Mouse (Mus musculus): ENCODE data around the gene Ranbp1. TPM values are rescaled to one million over a fixed set of nuclear protein-coding genes. Genes with fewer than 3 reads are reported as not detected.
"Not testable (repeated sequence)": the region's sequence is repeated elsewhere in the genome, so short reads cannot be mapped to it uniquely, and the experiment has no call there.

The Ranbp1 gene
- 100 to 1,000 TPM; 133 to 147 TPM for total RNA-seq (2021)
- long read RNA-seq, transcript Ranbp1-202 (6 exons, 1,085 nt), result major isoform, 279 of 288 reads
- long read RNA-seq, partial matches to known transcripts, result 3 of 288 reads
- long read RNA-seq, other reads (novel, unspliced or antisense), result 5 of 288 reads

DNA sequence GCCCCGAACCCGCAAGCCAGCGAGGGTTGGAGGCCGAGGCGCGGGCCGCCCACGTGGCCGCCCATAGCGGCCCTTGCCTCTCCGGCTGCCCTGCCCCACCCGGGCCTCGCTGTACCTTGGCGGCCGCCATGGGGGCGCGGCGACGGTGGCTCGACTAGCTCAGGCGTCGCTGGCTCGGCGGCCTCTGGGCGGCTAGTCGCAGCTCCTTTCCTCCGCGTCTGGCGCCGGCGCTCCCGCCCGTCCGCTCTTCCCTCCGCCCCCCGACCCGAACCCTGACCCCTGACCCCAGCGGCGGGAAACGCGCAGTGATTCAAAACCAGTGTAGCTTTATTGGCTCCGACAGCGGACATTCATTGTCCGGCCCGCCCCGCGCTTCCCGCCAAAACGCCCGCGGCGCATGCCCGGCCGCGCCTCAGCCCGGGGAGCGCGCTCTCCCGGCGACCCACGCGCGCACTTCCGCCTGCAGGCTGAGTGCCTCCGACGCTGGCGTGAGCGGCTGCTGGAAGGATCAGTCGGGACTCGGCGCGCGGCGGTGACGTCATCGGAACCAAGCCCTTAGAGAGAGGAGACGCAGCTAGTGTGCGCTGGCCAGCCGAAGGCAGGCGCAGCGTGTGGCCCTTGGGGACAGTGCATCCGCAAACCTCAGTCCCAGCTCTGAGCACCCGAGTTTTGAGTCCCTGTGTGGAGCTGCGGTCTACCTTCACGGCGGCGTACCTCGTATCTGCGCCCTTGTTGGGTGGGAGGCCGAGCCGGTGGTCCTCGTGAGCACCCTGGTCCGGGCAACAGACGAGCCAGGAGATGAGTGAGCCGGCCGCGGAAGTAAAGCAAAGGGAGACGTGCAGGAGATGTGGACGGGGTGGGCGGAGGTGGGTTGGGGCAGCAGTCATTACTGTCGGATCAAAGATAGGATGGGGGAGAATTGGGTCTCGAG lies at the start of gene Ranbp1, which contains the start of gene Trmt2a:
Gene Ranbp1, minus strand, starts transcription at position 300 of the 931 bp plus-strand sequence.
Gene Trmt2a, plus strand, starts transcription at position 247 of the 931 bp plus-strand sequence.
- DNase-seq (ENCODE audit: low spot score in 2 of 2), result peak; percentile 99 to 100

- DNase-seq (ENCODE audit: low spot score in 2 of 2), result not testable (repeated sequence)
These were observed 41.1 kb upstream of the Ranbp1 start for GRCm38 (mm10) chr16:18289614-18290013.

DNA sequence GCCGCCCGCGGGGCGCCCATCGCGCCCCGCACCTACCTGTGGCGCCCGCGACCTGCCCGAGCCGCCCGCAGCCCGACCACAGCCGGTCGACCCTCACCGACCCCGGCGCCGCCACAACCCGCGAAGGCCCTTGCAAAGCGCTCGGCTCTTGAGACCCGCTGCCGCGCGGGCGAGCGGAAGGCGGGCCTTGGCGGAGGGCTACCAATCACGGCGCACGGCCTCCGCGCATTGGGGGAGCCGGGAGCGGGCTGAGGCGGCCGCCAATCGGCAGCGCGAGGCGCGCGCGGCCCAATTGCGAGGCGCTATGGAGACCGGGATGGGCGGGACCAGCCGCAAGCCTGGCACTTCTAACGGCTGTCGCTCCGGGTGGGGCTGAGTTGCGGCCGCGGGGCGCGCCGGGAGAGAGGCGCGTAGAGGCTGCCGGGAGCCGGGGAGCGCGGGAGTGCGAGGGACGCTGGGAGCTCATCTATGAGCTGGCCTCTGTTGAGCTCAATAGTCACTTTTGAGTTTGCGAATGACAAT lies 40.6 kb upstream of the Ranbp1 start, which contains the start of gene Dgcr8:
Gene Dgcr8, minus strand, starts transcription at position 180 of the 522 bp plus-strand sequence.
- DNase-seq (ENCODE audit: low spot score in 2 of 2), result peak; percentile 96 to 99

DNA sequence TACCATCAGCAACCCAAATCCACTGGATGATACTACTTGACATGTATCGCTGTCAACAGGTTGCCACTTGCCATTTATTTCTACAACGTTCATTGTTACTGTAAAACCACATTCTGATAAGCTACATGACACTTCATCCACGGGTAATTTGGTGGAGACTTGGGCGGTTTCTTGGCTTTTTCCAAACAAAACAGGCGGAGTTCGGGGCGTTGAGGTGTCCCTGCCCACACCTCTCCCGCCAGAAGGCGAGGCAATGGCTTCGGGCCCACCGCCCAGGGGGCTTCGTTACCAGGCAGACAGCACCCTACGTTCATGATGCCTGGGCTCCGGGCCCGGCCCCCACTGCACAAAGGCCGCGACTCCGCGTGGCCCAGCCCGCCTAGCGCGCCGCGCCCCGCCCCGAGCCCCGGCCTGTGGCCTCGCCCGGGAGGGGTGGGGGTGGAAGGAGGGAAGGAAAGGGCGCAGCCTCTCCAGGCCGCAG lies 40.1 kb upstream of the Ranbp1 start:
- no peak for DNase-seq (ENCODE audit: low spot score in 2 of 2)

DNA sequence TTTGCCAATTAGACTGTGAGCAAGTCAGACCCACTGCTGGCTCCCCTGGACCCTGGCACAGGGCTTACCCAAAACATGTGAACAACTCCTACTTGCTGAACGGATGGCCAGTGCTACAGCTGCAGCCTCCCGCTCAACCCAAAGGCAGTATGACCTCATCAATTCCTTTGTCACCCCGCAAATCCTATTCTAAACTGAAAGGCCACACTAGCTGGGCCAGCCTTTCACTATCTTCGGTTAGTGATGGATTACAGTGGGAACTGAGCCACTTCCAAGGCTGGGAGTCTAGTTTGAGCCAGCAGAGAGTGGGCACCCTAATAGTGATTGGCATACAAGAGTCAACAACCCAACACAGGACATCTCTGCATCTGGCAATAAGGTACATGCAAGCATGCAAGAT lies 39.6 kb upstream of the Ranbp1 start:
- DNase-seq (ENCODE audit: low spot score in 2 of 2), result no peak

DNA sequence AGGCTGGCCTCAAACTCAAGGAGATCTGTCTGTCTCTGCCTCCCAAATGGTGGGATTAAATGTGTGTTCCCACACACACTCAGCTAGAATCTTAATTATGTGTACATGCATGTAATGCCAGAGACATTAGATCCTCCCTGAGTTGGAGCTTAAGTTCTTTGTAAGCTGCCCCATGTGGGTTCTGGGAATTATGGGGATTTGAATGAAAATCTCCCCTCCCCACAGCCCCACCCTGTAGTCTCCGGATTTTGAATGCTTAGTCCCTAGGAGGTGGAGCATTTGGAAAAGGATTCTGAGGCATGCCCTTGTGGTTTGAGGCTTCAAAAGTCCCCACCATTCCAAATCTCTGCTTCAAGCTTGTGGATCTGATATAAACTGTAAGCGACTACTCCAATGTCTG lies 26.6 kb upstream of the Ranbp1 start:
- DNase-seq (ENCODE audit: low spot score in 2 of 2), result no peak

GRCm38 (mm10) chr16:18268182-18268581 lies 19.6 kb upstream of the Ranbp1 start:
- DNase-seq (ENCODE audit: low spot score in 2 of 2), result no peak

DNA sequence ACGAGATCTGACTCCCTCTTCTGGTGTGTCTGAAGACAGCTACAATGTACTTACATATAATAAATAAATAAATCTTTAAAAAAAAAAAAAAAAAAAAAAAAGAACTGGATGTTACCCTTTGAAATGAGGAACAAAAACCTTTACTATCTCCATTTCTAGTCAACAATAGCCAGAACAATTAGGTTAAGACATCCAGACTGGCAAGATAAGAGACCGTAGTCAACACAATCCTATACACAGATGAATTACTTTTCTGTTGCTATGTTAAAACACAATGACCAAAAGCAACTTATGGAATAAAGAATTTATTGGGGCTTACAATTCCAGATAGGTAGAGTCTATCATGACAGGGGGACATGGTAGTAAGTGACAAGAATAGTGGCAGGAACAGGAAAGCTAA lies 16.5 kb upstream of the Ranbp1 start:
- no peak for DNase-seq (ENCODE audit: low spot score in 2 of 2)

DNA sequence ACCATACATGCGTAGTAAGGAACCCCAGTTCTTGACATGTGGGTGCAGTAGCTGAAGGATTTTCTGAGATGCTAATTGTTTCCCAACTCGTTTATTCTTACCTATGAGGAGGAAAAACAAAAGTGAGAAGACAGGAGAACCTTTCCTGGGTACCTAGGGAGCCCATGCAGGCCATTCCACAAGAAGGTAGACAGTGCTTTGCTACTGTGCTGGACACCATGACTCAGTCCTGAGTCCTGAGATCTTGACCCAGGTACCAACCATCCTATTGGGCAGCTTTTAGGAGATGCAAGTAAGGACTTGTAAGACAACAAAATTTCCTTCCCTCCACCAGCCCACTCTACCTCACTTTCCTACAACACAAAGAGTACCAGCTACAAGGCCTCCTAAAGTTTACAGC lies 9.7 kb upstream of the Ranbp1 start, which contains the start of gene Gm49776:
Gene Gm49776, minus strand, starts transcription at position 101 of the 400 bp plus-strand sequence.
- DNase-seq (ENCODE audit: low spot score in 2 of 2), result no peak

- DNase-seq (ENCODE audit: low spot score in 2 of 2), result no peak
These were observed 5.3 kb upstream of the Ranbp1 start for GRCm38 (mm10) chr16:18253866-18254265.

GRCm38 (mm10) chr16:18252736-18253135 lies 4.2 kb upstream of the Ranbp1 start:
- DNase-seq (ENCODE audit: low spot score in 2 of 2), result no peak

DNA sequence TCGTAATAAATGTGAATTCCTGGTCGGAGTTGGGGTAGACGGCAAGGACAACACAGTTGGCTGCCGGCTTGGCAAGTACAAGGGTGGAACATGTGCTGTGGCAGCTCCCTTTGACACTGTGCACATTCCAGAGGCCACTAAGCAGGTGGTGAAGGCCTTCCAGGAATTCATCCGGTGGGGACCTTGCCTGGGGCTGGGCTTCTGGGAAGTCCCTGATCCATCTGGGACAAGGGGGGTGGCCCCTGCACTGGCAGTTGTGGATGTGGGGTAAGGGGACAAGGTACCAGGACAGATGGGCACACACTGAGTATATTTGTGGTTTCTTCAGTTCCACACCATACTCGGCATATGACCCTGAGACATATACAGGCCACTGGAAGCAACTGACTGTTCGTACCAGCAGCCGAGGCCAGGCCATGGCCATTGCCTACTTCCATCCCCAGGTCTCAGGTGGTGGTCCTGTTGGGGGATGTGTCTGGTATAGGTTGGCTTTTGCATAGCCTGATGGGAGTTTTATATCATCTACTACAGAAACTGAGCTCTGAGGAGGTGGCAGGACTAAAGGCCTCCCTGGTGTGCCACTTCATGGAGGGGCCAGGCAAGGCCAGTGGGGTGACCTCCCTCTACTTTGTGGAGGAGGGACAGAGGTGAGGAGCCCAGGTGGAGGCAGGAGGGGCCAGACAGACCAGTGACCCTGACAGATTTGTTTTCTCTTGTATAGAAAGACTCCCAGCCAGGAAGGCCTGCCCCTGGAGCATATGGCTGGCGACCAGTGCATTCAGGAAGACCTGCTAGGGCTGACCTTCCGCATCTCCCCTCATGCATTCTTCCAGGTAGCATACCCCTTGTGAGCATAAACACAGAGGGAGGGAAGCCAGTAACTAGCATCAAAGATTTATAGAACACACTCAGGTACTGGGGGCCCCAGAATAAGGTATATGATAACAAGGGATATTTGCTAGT lies 2.6 kb upstream of the Ranbp1 start:
- no peak for DNase-seq (ENCODE audit: low spot score in 2 of 2)

- no peak for DNase-seq (ENCODE audit: low spot score in 2 of 2)
These were observed 1.7 kb upstream of the Ranbp1 start for GRCm38 (mm10) chr16:18250231-18250630.

DNA sequence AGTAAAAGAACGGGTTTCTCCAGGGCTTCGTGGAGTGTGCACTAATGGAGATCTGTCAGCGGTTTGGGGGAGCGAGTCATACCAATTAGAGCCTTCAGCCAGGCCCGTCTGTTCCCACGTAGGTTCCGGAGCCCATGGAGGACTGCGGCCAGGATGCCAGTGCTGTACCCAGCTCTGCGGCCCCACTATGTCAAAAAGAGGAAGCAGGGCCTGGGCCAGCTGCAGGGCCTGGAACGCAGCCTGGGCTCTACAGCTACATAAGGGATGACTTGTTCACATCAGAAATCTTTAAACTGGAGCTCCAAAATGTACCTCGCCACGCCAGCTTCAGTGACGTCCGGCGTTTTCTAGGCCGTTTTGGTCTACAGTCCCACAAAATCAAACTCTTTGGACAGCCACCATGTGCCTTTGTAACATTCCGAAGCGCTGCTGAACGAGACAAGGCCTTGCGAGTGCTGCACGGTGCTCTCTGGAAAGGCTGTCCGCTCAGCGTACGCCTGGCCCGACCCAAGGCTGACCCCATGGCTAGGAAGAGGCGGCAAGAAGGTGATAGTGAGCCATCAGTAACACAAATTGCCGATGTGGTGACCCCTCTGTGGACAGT lies 934 bp upstream of the Ranbp1 start:
- DNase-seq (ENCODE audit: low spot score in 2 of 2), result peak; percentile 58 to 66

DNA sequence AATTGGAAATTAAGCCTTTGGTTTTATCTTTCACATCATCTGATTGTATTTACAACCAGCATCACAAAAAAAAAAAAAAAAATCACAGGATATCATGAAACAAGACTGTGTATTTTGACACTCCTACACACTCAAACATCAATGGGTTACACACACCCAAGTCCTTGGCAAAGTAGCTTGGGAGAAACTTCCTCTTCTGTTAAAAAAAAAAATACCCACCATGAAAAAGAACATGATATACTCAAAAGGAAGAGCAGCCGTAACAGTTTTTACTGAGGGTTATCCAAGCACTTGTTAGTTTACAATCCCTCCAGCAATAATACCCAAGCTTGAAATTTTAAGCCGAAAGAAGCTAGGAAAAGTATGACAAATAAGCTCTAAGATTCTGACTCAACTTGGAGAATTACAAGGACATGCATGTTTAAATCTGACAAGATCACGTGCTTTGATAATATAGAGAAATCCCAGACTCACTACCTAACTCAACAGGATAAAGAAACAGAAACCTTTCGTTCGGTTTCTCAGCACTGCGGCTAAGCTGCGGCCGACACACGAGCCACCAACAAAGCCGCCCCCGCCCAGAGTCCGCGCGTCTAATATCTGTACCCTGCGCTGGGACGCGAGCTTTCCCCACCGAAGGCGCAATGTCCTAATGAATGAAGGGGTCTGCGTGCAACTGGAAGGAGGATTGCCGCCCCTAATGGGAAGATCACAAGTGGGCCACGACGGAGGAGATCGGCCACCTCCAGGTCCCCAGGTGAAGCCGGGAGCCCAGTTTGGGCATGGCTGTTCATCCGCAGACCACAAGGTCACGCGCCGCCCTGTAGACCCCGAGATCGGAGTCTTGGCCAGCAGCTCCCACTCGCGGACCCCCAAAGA lies 772 bp downstream of the Ranbp1 start:
- no peak for DNase-seq (ENCODE audit: low spot score in 2 of 2)

GRCm38 (mm10) chr16:18241581-18241980 lies 7.0 kb downstream of the Ranbp1 start:
- no peak for DNase-seq (ENCODE audit: low spot score in 2 of 2)

- no peak for DNase-seq (ENCODE audit: low spot score in 2 of 2)
These were observed 11.6 kb downstream of the Ranbp1 start for GRCm38 (mm10) chr16:18236676-18237501.

- DNase-seq (ENCODE audit: low spot score in 2 of 2), result peak; percentile 67 to 78
These were observed 13.0 kb downstream of the Ranbp1 start for GRCm38 (mm10) chr16:18235389-18236065.
